18 mouse cellular contexts compared by ENCODE assay signal in the genomic region with DNA sequence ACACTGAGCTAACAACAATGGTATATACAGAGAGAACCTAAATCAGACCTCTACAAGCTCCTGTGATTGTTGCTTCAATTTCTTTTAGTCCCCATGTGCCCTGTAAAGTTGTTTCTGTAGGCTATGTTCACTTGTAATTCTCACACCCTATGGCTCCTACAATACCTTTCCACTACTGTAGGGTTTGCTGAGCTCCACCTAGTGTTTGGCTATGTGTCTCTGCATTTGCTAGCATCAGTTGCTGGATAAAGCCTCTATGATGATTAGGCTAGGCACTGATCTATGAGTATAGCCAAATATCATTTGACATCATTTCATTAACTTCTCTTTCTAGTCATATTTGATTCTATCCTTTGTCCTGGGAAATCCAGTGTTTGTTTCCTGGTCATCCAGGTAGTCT.
"Had no signal": no experiment of that assay in that cellular context is flagged by ENCODE, and none has a peak within 500 bp of the region (broad histone marks: within the 10 kb centered on the region; RNA-seq: fewer than 3 reads in every experiment).

No protein-coding gene starts in this region.

- DNase-seq: lung, adult 2 months; lung, postnatal 14 days; lung, postnatal 36 days; retina, postnatal 1 day; right cerebral cortex, adult 18-20 months; right cerebral cortex, postnatal 25 days; right cerebral cortex, postnatal 4 days; spleen, adult 18-20 months; thymus, adult 18-20 months; thymus, postnatal 14 days; thymus, postnatal 36 days had no signal

- H3K4me3 ChIP-seq: lung, embryonic 15.5 days; megakaryocyte, embryonic 14.5 days; midbrain, embryonic 13.5 days; midbrain, embryonic 15.5 days; neural tube, embryonic 12.5 days had no signal

- H3K27ac ChIP-seq: lung, embryonic 15.5 days; macrophage; midbrain, embryonic 13.5 days; midbrain, embryonic 15.5 days; neural tube, embryonic 12.5 days had no signal

- ATAC-seq: lung, postnatal 0 days; midbrain, embryonic 13.5 days; midbrain, embryonic 15.5 days had no signal
